Mouse (Mus musculus) spleen, adult 2 months (tissue): ENCODE data around the gene Gm11444. TPM values are rescaled to one million over a fixed set of nuclear protein-coding genes. Genes with fewer than 3 reads are reported as not detected.

ENCODE experiments used
- DNase-seq, 2 experiments: peaks; one replicate each; pipeline versions ENCODE4 v3.0.0 to v3.0.0-alpha.2; 2012 to 2021; ENCODE audit warnings: low spot score in 2 of 2, low read depth in 1 of 2
- H3K27ac ChIP-seq: fragments of 200-500 bp; 2 replicates; pipeline ENCODE4 v1.5.1; 2012; ENCODE audit warnings: low read length, inconsistent platforms; ENCODE audit not compliant: insufficient read depth
- H3K27me3 ChIP-seq: fragments of 200-500 bp; 2 replicates; pipeline ENCODE4 v1.6.1; 2012; ENCODE audit warnings: mild to moderate bottlenecking, moderate library complexity, low read length, inconsistent platforms; ENCODE audit not compliant: control insufficient read depth, insufficient read depth
- H3K36me3 ChIP-seq: fragments of 200-500 bp; 2 replicates; pipeline ENCODE4 v1.6.1; 2012; ENCODE audit warnings: mild to moderate bottlenecking, low read length, inconsistent platforms; ENCODE audit not compliant: control insufficient read depth, insufficient read depth
- H3K4me1 ChIP-seq: fragments of 200-500 bp; 2 replicates; pipeline ENCODE4 v1.6.1; 2011; ENCODE audit warnings: inconsistent platforms; ENCODE audit not compliant: control insufficient read depth, insufficient read depth, insufficient read length
- H3K4me3 ChIP-seq: fragments of 200-500 bp; 2 replicates; pipeline ENCODE4 v1.5.1; 2011; ENCODE audit warnings: mild to moderate bottlenecking, inconsistent platforms; ENCODE audit not compliant: insufficient read depth, insufficient read length; ENCODE audit errors: extremely low read depth
- CTCF ChIP-seq: fragments of 200-500 bp; IDR thresholded peaks from 2 replicates; pipeline ENCODE4 v1.5.1; 2011; ENCODE audit warnings: mild to moderate bottlenecking, inconsistent platforms; ENCODE audit not compliant: insufficient read depth, insufficient read length, insufficient replicate concordance; ENCODE audit errors: extremely low read depth
- POLR2A ChIP-seq: fragments of 200-500 bp; IDR thresholded peaks from 2 replicates; pipeline ENCODE4 v1.6.1; 2011; ENCODE audit warnings: low read depth, low read length, inconsistent platforms
- WGBS: fragments of 180-500 bp; shearing (Covaris S2); methylation state at CpG from one replicate; pipeline ENCODE4 v1.1.7; 2018; 5-methylcytosine and 5-hydroxymethylcytosine counted together
- polyA plus RNA-seq: library from polyadenylated mRNA; depleted of rRNA; stranded (reverse); fragments of >200 nt; gene quantifications from 2 replicates; pipeline ENCODE4 v1.2.3, GENCODE M21; 2012

Gene Gm11444
- polyA plus RNA-seq, 1 experiment, result not detected

DNA sequence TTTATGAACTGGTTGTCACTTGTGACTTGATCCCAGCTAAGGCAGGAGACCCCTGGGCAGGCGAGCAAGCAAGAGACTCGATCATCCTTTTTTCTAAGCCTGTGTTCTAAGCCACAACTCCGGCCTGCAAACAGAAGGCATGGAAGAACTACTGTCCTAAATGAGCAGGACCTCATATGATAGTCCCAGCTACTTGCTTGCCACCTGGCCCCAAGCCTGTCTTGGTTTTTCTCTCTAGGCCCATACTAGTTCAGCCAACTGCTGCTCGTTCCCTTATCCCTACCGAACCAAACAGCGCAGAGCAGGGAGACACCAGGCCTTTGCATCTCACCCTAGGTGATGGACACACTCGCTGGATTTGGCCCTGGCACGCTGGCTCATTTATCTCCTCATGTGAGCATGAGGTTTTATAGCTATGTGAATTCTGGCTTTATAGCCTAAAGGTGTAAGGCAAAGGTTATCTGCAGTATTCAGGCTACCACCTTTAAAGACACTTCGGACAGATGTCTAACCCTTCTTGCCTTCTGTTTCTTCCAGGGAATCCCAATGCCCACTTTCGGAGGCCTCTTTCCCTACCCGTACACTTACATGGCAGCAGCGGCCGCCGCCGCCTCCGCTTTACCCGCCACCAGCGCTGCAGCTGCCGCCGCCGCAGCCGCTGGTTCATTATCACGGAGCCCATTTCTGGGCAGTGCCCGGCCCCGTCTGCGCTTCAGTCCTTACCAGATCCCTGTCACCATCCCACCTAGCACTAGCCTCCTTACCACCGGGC, 9.9 kb downstream of the Gm11444 start:
- Histone ChIP-seq H3K4me3 (no peak overlapping the region), H3K4me1 (peaks cover 22% of the 10 kb centered on the region), H3K36me3 (no peaks in the 10 kb centered on the region), H3K27me3 (peaks cover 47% of the 10 kb centered on the region), H3K27ac (no peak overlapping the region)
- no peak for DNase-seq
- WGBS, result 15% methylated on average over 27 of the region's 27 CpGs
- TF ChIP-seq POLR2A (no peak), CTCF (no peak)

GRCm38 (mm10) chr11:85839258-85840030, 10.7 kb downstream of the Gm11444 start:
- Histone ChIP-seq H3K36me3 (no peaks in the 10 kb centered on the region), H3K4me1 (peaks cover 22% of the 10 kb centered on the region), H3K27me3 (peaks cover 49% of the 10 kb centered on the region), H3K27ac (no peak overlapping the region), H3K4me3 (no peak overlapping the region)
- WGBS, result 34% methylated on average over 7 of the region's 7 CpGs
- no peak for TF ChIP-seq POLR2A
- DNase-seq, result no peak

DNA sequence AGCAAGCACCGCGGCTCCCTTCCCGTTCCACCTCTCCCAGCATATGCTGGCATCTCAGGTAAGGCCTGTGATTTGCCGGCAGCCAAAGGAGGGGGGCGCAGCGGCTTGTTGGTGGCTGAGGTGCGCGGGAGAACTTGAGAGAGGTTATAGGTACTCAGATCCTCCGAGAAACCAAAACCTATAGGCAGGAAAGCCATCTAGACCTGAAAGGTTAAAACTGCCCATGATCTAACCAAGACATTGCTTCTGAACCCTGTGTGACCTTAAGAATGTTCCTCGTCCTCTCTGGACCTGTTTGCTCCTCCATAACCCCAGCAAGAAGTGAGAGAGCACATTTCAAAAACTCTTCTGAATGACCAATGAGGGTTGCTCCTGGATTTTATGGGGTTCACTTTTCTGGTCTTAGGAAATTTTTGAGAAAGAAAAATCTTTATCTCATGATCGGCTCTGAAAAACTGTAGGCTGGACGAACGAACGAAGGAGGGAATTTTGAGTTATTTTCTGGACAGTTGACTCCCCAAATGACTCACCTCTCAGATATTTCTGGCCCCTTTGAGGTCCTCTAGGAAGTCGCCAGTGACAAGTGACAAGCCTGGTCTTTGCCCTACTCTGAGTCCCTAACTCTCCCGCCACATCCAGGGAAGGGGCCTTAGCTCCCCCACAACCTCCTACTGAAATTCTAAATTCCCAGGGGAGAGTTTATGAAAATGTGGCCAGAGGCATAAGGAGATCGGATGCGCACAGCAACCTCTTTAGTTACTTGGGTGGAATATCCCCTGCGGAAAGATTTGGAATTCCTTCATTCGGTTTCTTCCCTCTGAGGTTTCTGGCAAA, 11.5 kb downstream of the Gm11444 start:
- Histone ChIP-seq H3K27ac (no peak overlapping the region), H3K36me3 (no peaks in the 10 kb centered on the region), H3K4me3 (no peak overlapping the region), H3K27me3 (peaks cover 49% of the 10 kb centered on the region), H3K4me1 (peaks cover 18% of the 10 kb centered on the region)
- DNase-seq, result no peak
- TF ChIP-seq POLR2A (no peak), CTCF (no peak)
- 24% methylated on average over 20 of the region's 20 CpGs for WGBS

DNA sequence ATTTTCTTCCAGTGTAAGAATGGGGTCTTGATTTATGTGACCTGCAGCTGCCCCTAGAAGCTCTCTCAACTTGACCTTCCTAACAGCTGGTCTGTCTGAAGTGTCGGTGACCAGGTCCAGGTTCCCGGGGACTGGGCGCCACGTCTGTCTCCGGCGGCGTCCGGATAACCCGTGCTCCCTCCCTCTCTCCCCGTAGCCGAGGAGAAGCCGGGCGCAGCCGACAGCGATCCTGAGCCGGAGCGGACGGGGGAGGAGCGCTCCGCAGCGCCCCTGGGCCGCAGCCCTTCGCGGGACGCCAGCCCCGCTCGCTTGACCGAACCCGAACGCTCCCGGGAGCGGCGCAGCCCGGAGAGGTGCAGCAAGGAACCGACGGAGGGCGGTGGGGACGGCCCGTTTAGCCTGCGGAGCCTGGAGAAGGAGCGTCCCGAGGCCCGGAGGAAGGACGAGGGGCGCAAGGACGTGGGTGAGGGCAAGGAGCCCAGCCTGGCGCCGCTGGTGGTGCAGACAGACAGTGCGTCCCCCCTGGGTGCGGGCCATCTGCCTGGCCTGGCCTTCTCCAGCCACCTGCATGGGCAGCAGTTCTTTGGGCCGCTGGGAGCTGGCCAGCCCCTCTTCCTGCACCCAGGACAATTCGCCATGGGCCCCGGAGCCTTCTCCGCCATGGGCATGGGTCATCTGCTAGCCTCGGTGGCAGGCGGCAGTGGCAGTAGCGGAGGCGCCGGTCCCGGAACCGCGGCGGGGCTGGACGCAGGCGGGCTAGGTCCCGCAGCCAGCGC, 12.3 kb downstream of the Gm11444 start:
- no peaks in the 10 kb centered on the region for H3K36me3 ChIP-seq
- TF ChIP-seq POLR2A (no peak), CTCF (no peak)
- peaks cover 51% of the 10 kb centered on the region for H3K27me3 ChIP-seq
- H3K27ac ChIP-seq, result no peak overlapping the region
- peaks cover 18% of the 10 kb centered on the region for H3K4me1 ChIP-seq
- no peak for DNase-seq
- WGBS, result 7% methylated on average over 67 of the region's 67 CpGs
- no peak overlapping the region for H3K4me3 ChIP-seq

GRCm38 (mm10) chr11:85837291-85837647, 12.9 kb downstream of the Gm11444 start:
- H3K4me3 ChIP-seq, result no peak overlapping the region
- 14% methylated on average over 18 of the region's 18 CpGs for WGBS
- H3K36me3 ChIP-seq, result no peaks in the 10 kb centered on the region
- H3K27me3 ChIP-seq, result peaks cover 55% of the 10 kb centered on the region
- peaks cover 18% of the 10 kb centered on the region for H3K4me1 ChIP-seq
- H3K27ac ChIP-seq, result no peak overlapping the region
- no peak for DNase-seq
- no peak for TF ChIP-seq CTCF

DNA sequence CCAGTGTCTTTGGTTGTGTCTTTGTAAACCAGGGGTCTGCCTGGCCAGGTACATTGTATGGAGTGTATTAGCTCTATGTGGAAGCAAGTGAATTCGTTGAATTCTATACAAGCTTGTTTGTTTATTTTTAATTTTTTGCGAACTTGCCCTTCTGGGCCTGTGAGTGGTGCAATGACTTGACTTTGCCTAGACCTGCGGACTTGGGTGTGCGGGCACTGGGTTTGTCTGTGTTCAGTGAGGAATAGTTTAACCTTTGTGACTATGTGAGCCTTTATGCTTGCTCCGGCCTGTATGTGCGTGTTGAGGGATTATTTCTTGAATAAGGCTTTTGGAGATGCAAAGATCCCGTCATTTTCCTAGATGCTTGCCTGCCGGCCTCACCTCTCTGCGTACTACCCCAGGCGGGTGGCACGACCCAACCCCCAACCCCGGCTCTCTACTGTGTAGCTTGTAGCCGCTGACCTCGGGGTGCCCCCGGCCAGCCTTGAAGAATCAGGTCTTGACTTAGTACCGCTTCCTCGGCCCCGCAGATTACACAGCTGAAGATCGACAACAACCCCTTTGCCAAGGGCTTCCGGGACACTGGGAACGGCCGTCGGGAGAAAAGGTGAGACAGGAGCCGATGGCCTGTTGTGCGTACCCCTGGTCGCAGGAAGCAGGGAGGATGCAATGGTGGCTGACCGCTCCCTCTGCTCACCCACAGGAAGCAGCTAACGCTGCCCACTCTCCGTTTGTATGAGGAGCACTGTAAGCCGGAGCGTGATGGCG, 13.4 kb downstream of the Gm11444 start:
- TF ChIP-seq POLR2A (no peak), CTCF (no peak)
- H3K36me3 ChIP-seq, result no peaks in the 10 kb centered on the region
- DNase-seq, result no peak
- peaks cover 55% of the 10 kb centered on the region for H3K27me3 ChIP-seq
- H3K4me1 ChIP-seq, result peaks cover 16% of the 10 kb centered on the region
- WGBS, result 14% methylated on average over 32 of the region's 32 CpGs
- H3K4me3 ChIP-seq, result no peak overlapping the region
- no peak overlapping the region for H3K27ac ChIP-seq
